Mouse (Mus musculus) frontal cortex, adult (tissue): ENCODE results near the gene Rpl11.
"Not testable (repeated sequence)": the region's sequence is repeated elsewhere in the genome, so short reads cannot be mapped to it uniquely, and the experiment has no call there.

Source experiments
- ATAC-seq: cut with Nextera tagmentation; 2 replicates; pipeline ENCODE4 v1.9.2; 2017; ENCODE audit warnings: mild to moderate bottlenecking, moderate library complexity, mixed read lengths; ENCODE audit not compliant: low TSS enrichment

Rpl11 gene

DNA sequence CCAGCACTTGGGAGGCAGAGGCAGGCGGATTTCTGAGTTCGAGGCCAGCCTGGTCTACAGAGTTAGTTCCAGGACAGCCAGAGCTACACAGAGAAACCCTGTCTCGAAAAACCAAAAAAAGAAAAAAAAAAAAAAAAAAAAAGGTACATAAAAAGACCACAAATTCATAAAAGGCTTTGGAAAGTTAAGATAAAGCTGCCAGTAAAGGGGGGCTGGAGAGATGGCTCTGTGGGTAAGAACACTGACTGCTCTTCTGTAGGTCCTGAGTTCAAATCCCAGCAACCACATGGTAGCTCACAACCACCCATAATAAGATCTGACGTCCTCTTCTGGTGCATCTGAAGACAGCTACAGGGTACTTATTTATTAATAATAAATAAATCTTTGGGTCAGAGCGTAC is 73.0 kb downstream of the Rpl11 start:
- not testable (repeated sequence) for ATAC-seq
